ENCODE assay signal across 13 mouse cellular contexts in genomic region chr12:70784240-70784705, GRCm38 (mm10). TPM values are rescaled to one million over a fixed set of nuclear protein-coding genes. Genes with fewer than 3 reads are reported as not detected.
A peak's percentile ranks its signal among the peaks of the same experiment; 100 is the strongest.
DNase-seq lines count a peak whose midpoint lies in the region; ATAC-seq lines count a peak whose summit lies in the region.
"Had no signal": no experiment of that assay in that cellular context is flagged by ENCODE, and none has a peak within 500 bp of the region (broad histone marks: within the 10 kb centered on the region; RNA-seq: fewer than 3 reads in every experiment).

No protein-coding gene starts in this region.

- H3K27me3 ChIP-seq in neural tube, embryonic 11.5 days (ENCODE audit: control insufficient read depth, insufficient read depth, low read length): no peaks in the 10 kb centered on the region
- H3K27me3 ChIP-seq in limb, embryonic 13.5 days: no peaks in the 10 kb centered on the region
- H3K27me3 ChIP-seq in neural tube, embryonic 14.5 days (ENCODE audit: control insufficient read depth, insufficient read depth, low read length): no peaks in the 10 kb centered on the region
- H3K27me3 ChIP-seq: stomach, embryonic 15.5 days had no signal

- no peak overlapping the region for H3K4me3 ChIP-seq in neural tube, embryonic 11.5 days (ENCODE audit: low read depth, low read length)
- H3K4me3 ChIP-seq in limb, embryonic 13.5 days: no peak overlapping the region
- H3K4me3 ChIP-seq in neural tube, embryonic 14.5 days (ENCODE audit: low read depth, low read length): no peak overlapping the region
- H3K4me3 ChIP-seq: stomach, embryonic 15.5 days had no signal

- no peak overlapping the region for H3K4me2 ChIP-seq in neural tube, embryonic 11.5 days (ENCODE audit: low read depth)
- peak overlapping the region; percentile 46 for H3K4me2 ChIP-seq in limb, embryonic 13.5 days (replicated peaks)
- 0 out of 2 replicates have a peak overlapping the region, but pooled peaks have one; percentile 28 for H3K4me2 ChIP-seq in neural tube, embryonic 14.5 days (ENCODE audit: low read depth, low read length)
- H3K4me2 ChIP-seq: stomach, embryonic 15.5 days had no signal

- H3K9me3 ChIP-seq in neural tube, embryonic 11.5 days (ENCODE audit: control insufficient read depth, low read length): no peaks in the 10 kb centered on the region
- H3K9me3 ChIP-seq in limb, embryonic 13.5 days: no peaks in the 10 kb centered on the region
- no peaks in the 10 kb centered on the region for H3K9me3 ChIP-seq in neural tube, embryonic 14.5 days (ENCODE audit: control insufficient read depth, low read length)
- H3K9me3 ChIP-seq: stomach, embryonic 15.5 days had no signal

- no peak overlapping the region for H3K27ac ChIP-seq in neural tube, embryonic 11.5 days (ENCODE audit: low read depth, low read length)
- H3K27ac ChIP-seq in limb, embryonic 13.5 days: no peak overlapping the region
- H3K27ac ChIP-seq in neural tube, embryonic 14.5 days (ENCODE audit: low read depth, low read length): no peak overlapping the region
- H3K27ac ChIP-seq: stomach, embryonic 15.5 days had no signal

- WGBS in neural tube, embryonic 11.5 days: 37% methylated on average over 6 of the region's 6 CpGs
- WGBS in limb, embryonic 13.5 days: 35% methylated on average over 6 of the region's 6 CpGs
- whole genome bisulfite sequencing in neural tube, embryonic 14.5 days: 42% methylated on average over 6 of the region's 6 CpGs

- ATAC-seq in neural tube, embryonic 11.5 days (ENCODE audit: insufficient read depth, low FRiP score, low TSS enrichment): no peak
- ATAC-seq in limb, embryonic 13.5 days (ENCODE audit: low FRiP score, low read depth): no peak
- ATAC-seq in neural tube, embryonic 14.5 days (ENCODE audit: low read depth): no peak

- no peak overlapping the region for H3K9ac ChIP-seq in neural tube, embryonic 11.5 days (ENCODE audit: low read length)
- peak overlapping the region; percentile 26; the same call in 1 of the 2 replicates for H3K9ac ChIP-seq in limb, embryonic 13.5 days
- H3K9ac ChIP-seq in neural tube, embryonic 14.5 days (replicated peaks; ENCODE audit: low read depth, low read length): no peak overlapping the region
- H3K9ac ChIP-seq: stomach, embryonic 15.5 days had no signal

- DNase-seq in embryo, embryonic 10.5 days (ENCODE audit: low spot score): peak; percentile 29
- DNase-seq in embryo, embryonic 9.5 days (ENCODE audit: extremely low spot score): no peak
- peak; percentile 20 for DNase-seq in neural tube, embryonic 11.5 days (ENCODE audit: low spot score)
- no peak for DNase-seq in neural tube, embryonic 10.5 days (ENCODE audit: extremely low spot score, low spot score)
- DNase-seq in left cerebral cortex, adult 18-20 months (ENCODE audit: low spot score in 2 of 2): no peak
- no peak for DNase-seq in frontal cortex, postnatal 14 days (ENCODE audit: low spot score in 2 of 2)
- DNase-seq: adrenal gland, adult 2 months; heart, postnatal 10 days; kidney, postnatal 14 days; liver had no signal

- H3K4me1 ChIP-seq in neural tube, embryonic 11.5 days (ENCODE audit: control insufficient read depth, insufficient read depth, low read length): no peaks in the 10 kb centered on the region; the same call in 1 of the 2 replicates
- H3K4me1 ChIP-seq in limb, embryonic 13.5 days: peaks cover 11% of the 10 kb centered on the region
- H3K4me1 ChIP-seq in neural tube, embryonic 14.5 days (ENCODE audit: control insufficient read depth, insufficient read depth, low read length): no peaks in the 10 kb centered on the region; the same call in 1 of the 2 replicates

- H3K36me3 ChIP-seq in neural tube, embryonic 11.5 days (ENCODE audit: control insufficient read depth, insufficient read depth, low read length): no peaks in the 10 kb centered on the region
- no peaks in the 10 kb centered on the region for H3K36me3 ChIP-seq in limb, embryonic 13.5 days
- H3K36me3 ChIP-seq in neural tube, embryonic 14.5 days (ENCODE audit: control insufficient read depth, insufficient read depth, low read length): no peaks in the 10 kb centered on the region
- H3K36me3 ChIP-seq: stomach, embryonic 15.5 days had no signal

RNA-seq across cellular contexts. Expression of gene Frmd6, which starts 41.0 kb away (rescaled TPM):
- 27.8 and 28.5 TPM in 2 replicates for polyA plus RNA-seq in neural tube, embryonic 11.5 days (2014; fragmentation: Nextera tagmentation; extraction: Ambion mirVana)
- polyA plus RNA-seq in limb, embryonic 13.5 days (2015; fragmentation: Nextera tagmentation; extraction: Ambion mirVana): 60.7 and 68.6 TPM in 2 replicates
- 7.3 and 13.8 TPM in 2 replicates for polyA plus RNA-seq in neural tube, embryonic 14.5 days (2014; fragmentation: Nextera tagmentation; extraction: Ambion mirVana)
- total RNA-seq in left cerebral cortex, adult 18-20 months (2021): 10 to 100 TPM; 54.6 to 58.1 TPM

Comparison
In these comparisons a context has a peak if more than half of its experiments do, and no peak if none do; other contexts are left out.
1. DNase-seq: peak in embryo, embryonic 10.5 days (single experiment) and neural tube, embryonic 11.5 days (single experiment); none in embryo, embryonic 9.5 days (single experiment), neural tube, embryonic 10.5 days (single experiment), left cerebral cortex, adult 18-20 months (0 of 2) and frontal cortex, postnatal 14 days (0 of 2).